Mouse (Mus musculus): ENCODE data around the gene Ces5a.

GRCm38 (mm10) chr8:93562557-93563210 is 27.1 kb upstream of the Ces5a start:
- TF ChIP-seq POLR2A (IDR thresholded peaks at IDR 0.05; ENCODE audit: control insufficient read depth, extremely low read depth, insufficient read depth, low read length, poor library complexity), result no peak
- TF ChIP-seq CTCF (IDR thresholded peaks at IDR 0.05; ENCODE audit: borderline replicate concordance, control insufficient read depth, extremely low read depth, insufficient read depth, low read length, poor library complexity), result no peak
